Mouse (Mus musculus) naive thymus-derived CD4-positive, alpha-beta T cell, adult 5 months (primary cell): Measurements from ENCODE around the gene Nfe2l3. TPM values are rescaled to one million over a fixed set of nuclear protein-coding genes. Genes with fewer than 3 reads are reported as not detected.

Experiments used
- polyA plus RNA-seq: library from polyadenylated mRNA; unstranded; fragments of 100-300 nt; shearing (Covaris generic); gene quantifications from one replicate; pipeline ENCODE4 v1.2.1, GENCODE M21; 2017

The Nfe2l3 gene
- polyA plus RNA-seq = 0.14 TPM

GRCm38 (mm10) chr6:51432535-51433397 lies at the start of gene Nfe2l3:
Nfe2l3 (plus strand) TSS chr6:51432670.

GRCm38 (mm10) chr6:51469715-51470310 lies 37.3 kb downstream of the Nfe2l3 start, which contains the start of gene Hnrnpa2b1:
Hnrnpa2b1 (minus strand) TSS chr6:51469894.

GRCm38 (mm10) chr6:51470311-51471178 lies 38.1 kb downstream of the Nfe2l3 start, which contains the start of gene Cbx3:
Cbx3 (plus strand) TSS chr6:51470360.

Other genes starting within 250 kb of the Nfe2l3 start
- gene Hnrnpa2b1, start 37.2 kb downstream of the Nfe2l3 start, polyA plus RNA-seq = 1,337 TPM
- 71.0 TPM for gene Cbx3, start 37.7 kb downstream of the Nfe2l3 start, polyA plus RNA-seq
- gene Snx10, start 91.2 kb downstream of the Nfe2l3 start, polyA plus RNA-seq = 4.2 TPM